Mouse (Mus musculus): Measurements from ENCODE around the gene Enthd1. TPM values are rescaled to one million over a fixed set of nuclear protein-coding genes. Genes with fewer than 3 reads are reported as not detected.
A peak's percentile ranks its signal among the peaks of the same experiment; 100 is the strongest.
"Not testable (repeated sequence)": the region's sequence is repeated elsewhere in the genome, so short reads cannot be mapped to it uniquely, and the experiment has no call there.

The Enthd1 gene
- polyA plus RNA-seq, 1 experiment from 2014 or later = not detected

DNA sequence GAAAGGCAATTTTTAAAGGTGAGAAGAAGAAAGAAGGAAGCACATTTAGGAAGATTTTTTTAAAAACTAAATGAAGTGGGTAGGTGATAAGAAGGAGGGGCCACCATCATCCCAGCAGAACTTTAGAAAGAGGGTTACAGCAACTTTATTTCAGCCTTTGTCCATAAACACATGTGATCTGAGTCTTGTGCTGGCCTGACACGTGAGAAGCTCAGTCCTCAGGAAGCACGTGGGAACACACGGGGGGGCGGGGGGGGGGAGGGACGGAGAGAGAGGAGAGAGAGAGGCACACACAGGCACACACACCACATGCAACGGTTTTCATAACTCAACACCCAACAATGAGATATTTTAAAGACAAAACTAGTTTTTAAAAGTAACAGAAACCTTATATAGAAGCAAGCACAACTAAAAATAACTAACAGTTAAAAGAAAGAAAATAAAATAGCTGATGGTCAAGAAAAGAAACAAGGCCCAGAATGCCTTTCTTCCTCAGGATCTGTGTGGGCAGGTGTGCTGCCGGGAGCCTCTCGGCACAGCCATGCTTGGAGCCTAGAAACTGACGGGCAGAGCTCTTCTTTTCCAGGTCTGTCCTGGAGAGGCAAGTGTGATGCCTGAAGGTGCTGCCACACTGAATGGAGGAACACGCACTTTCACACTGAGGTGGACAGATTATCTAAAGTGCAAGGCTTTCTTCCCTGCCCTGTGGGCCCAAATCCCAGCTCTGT, 43.1 kb downstream of the Enthd1 start:
- H3K4me1 ChIP-seq = peaks cover 5% of the 10 kb centered on the region; the same call in 1 of the 2 replicates
- no peaks in the 10 kb centered on the region for H3K9me3 ChIP-seq
- H3K4me3 ChIP-seq (replicated peaks) = no peak overlapping the region
- H3K4me2 ChIP-seq = no peak overlapping the region
- ATAC-seq (ENCODE audit: low FRiP score) = no peak
- H3K27ac ChIP-seq = no peak overlapping the region
- no peak overlapping the region for H3K9ac ChIP-seq
- H3K36me3 ChIP-seq (replicated peaks) = no peaks in the 10 kb centered on the region
- H3K27me3 ChIP-seq = no peaks in the 10 kb centered on the region
- WGBS = 64% methylated on average over 10 of the region's 10 CpGs

DNA sequence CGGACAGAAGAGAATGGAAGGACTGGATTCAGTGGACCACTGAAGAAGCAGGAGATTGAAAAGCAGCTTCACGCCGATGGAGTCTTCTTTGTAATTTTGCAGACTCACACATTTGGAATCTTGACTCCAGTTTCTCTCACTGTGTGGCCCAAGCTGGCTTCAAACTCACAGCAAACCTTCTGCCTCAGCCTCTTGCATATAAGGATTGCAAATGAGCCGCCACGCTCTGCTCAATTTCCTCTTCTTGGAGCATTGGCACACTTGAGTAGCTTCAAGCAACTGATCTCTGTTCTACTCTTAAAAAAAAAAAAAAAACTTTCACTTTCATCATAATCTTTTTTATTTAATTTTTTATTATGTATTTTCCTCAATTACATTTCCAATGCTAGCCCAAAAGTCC, 45.0 kb downstream of the Enthd1 start:
- H3K4me1 ChIP-seq = peaks cover 5% of the 10 kb centered on the region; the same call in 1 of the 2 replicates
- H3K27ac ChIP-seq = no peak overlapping the region
- no peak overlapping the region for H3K9ac ChIP-seq
- no peaks in the 10 kb centered on the region for H3K27me3 ChIP-seq
- 95% methylated on average over 5 of the region's 5 CpGs for whole genome bisulfite sequencing
- ATAC-seq (ENCODE audit: low FRiP score) = no peak
- no peaks in the 10 kb centered on the region for H3K9me3 ChIP-seq
- no peak overlapping the region for H3K4me3 ChIP-seq (replicated peaks)
- H3K4me2 ChIP-seq = no peak overlapping the region
- no peaks in the 10 kb centered on the region for H3K36me3 ChIP-seq (replicated peaks)

DNA sequence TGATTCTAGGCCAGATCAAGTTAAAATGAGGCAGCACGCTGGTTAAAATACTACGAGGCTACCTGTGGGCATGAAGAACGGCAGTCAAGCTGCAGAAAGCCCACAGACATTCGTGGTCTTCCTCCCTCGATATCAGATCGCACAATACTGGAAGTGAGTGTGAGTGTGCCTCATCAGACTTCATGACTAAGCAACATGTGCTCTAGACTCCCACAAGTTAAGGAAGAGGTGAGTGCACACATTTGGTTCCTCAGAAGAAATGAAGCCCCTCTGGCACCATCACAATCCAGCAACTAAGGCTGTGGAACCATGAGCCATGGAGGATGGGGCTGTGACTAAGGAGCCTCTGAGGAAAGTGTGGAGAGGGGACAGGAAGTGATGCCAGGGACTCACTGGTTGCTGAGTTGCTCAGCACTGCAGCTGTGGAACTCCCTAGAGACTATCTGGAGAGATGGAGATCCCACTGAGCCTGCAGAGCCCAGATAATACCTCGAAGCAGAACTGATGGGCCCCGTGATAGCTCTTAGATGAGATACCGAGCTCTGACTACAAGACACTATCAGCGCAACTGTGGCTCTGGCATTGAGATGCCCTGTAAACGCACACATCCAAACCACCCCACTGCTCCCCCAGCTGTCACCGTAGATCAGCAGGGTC, 46.3 kb downstream of the Enthd1 start:
- 88% methylated on average over 12 of the region's 12 CpGs for WGBS
- ATAC-seq (ENCODE audit: low FRiP score) = no peak
- H3K9me3 ChIP-seq = no peaks in the 10 kb centered on the region
- no peaks in the 10 kb centered on the region for H3K27me3 ChIP-seq
- H3K27ac ChIP-seq = peak overlapping the region; percentile 33; the same call in 1 of the 2 replicates
- no peak overlapping the region for H3K4me2 ChIP-seq
- H3K36me3 ChIP-seq (replicated peaks) = no peaks in the 10 kb centered on the region
- peaks cover 5% of the 10 kb centered on the region; the same call in 1 of the 2 replicates for H3K4me1 ChIP-seq
- no peak overlapping the region for H3K9ac ChIP-seq
- H3K4me3 ChIP-seq (replicated peaks) = no peak overlapping the region

DNA sequence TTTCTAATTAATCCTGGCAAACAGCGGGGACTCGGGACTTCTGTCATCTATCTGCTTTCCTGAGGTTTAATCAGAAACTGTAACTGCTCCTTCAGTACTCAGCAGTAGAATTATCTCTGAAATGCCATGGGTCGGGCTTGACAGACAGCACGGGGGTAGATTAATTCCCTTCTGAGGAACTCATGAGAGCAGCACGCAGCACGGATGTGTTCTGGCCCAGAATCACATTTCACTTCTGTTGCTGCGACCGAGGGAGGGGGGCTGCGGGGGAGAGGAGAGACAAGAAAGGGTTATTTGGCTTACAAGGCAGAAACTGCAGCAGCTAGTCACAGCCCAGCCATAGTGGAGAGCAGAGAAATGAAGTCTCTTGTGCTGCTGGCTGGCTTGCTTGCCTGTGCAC, 47.0 kb downstream of the Enthd1 start:
- H3K27ac ChIP-seq = peak overlapping the region; percentile 33; the same call in 1 of the 2 replicates
- H3K36me3 ChIP-seq (replicated peaks) = no peaks in the 10 kb centered on the region
- no peak overlapping the region for H3K9ac ChIP-seq
- 54% methylated on average over 9 of the region's 9 CpGs for WGBS
- no peak for ATAC-seq (ENCODE audit: low FRiP score)
- no peaks in the 10 kb centered on the region for H3K27me3 ChIP-seq
- no peaks in the 10 kb centered on the region for H3K9me3 ChIP-seq
- no peak overlapping the region for H3K4me2 ChIP-seq
- no peak overlapping the region for H3K4me3 ChIP-seq (replicated peaks)
- peaks cover 5% of the 10 kb centered on the region; the same call in 1 of the 2 replicates for H3K4me1 ChIP-seq

DNA sequence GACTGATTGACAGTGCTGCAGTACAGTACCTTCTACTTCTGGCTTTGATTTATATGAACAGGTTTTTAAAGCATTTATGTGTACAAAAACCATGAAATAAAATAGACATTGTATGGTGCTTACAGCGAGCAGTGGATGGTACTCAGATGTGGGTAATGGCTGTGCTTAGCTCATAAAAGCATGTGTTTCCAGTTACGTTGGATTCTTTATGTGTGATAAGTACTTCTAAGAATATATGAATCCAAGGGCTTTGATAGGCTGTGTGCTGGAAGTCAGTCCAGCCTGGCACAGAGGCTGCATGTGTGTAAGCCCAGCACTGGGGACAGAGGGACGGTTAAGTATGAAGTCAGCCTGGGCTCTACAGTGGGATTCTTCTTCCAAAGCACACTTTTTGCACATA, 48.4 kb downstream of the Enthd1 start:
- WGBS = 76% methylated on average over 3 of the region's 3 CpGs

DNA sequence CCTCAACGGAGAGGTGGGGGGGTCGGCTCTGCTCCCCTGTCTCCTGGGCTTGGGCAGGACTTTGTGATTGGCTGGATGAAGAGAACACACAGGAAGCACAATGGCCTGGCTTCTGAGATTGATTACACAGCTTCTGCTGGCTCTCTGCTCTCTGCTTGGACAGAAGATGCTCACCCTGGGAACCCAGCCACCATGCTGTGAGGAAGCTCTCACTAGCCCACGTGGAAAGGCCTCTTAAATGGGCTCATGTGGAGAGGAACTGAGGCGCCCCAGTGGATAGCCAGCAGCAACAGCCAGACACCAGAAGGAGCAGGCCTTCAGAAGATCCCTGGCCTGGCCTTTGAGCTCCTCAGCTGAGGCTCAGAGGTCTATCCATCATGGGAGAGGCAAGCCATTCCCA, 59.9 kb downstream of the Enthd1 start:
- H3K4me3 ChIP-seq (replicated peaks) = no peak overlapping the region
- H3K27ac ChIP-seq = peak overlapping the region; percentile 3; the same call in 1 of the 2 replicates
- peaks cover 10% of the 10 kb centered on the region for H3K4me1 ChIP-seq
- H3K9me3 ChIP-seq = no peaks in the 10 kb centered on the region
- no peak for ATAC-seq (ENCODE audit: low FRiP score)
- no peaks in the 10 kb centered on the region for H3K36me3 ChIP-seq (replicated peaks)
- WGBS = 4% methylated on average over 4 of the region's 4 CpGs
- no peak overlapping the region for H3K4me2 ChIP-seq
- no peaks in the 10 kb centered on the region for H3K27me3 ChIP-seq
- H3K9ac ChIP-seq = no peak overlapping the region

More for the DNA sequence above, 48.4 kb downstream of the Enthd1 start:
- no peak for ATAC-seq (ENCODE audit: low FRiP score)
- Histone ChIP-seq H3K4me3 (replicated peaks) (no peak overlapping the region), H3K36me3 (replicated peaks) (no peaks in the 10 kb centered on the region), H3K9ac (no peak overlapping the region), H3K9me3 (no peaks in the 10 kb centered on the region), H3K4me1 (peaks cover 8% of the 10 kb centered on the region; the same call in 1 of the 2 replicates), H3K4me2 (no peak overlapping the region), H3K27me3 (no peaks in the 10 kb centered on the region), H3K27ac (no peak overlapping the region)

DNA sequence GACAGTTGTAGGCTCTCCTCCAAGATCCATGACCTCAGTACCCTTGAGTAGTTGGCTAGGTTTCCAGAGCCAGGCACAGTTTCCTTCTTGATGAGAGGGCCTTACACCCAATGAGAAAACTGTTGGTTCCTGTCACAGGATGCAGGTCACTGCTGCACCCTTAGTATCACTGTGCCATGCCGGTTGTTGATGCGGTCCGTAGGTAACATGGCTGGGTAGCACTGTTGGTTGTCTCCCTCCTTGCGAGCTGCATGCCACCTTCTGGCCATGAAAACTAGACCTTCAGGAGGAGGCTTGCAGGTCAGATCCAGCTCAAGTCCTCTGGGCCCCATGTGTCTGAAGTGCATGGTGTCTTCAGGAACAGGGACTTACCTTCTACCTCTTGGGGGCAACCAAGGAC, 61.8 kb downstream of the Enthd1 start:
- H3K9me3 ChIP-seq; H3K36me3 ChIP-seq (replicated peaks); H3K27ac ChIP-seq; H3K4me2 ChIP-seq; H3K27me3 ChIP-seq; ATAC-seq (ENCODE audit: low FRiP score); H3K4me3 ChIP-seq (replicated peaks); H3K9ac ChIP-seq: not testable (repeated sequence)
- peaks cover 10% of the 10 kb centered on the region for H3K4me1 ChIP-seq
- 100% methylated on average over 4 of the region's 4 CpGs for WGBS

DNA sequence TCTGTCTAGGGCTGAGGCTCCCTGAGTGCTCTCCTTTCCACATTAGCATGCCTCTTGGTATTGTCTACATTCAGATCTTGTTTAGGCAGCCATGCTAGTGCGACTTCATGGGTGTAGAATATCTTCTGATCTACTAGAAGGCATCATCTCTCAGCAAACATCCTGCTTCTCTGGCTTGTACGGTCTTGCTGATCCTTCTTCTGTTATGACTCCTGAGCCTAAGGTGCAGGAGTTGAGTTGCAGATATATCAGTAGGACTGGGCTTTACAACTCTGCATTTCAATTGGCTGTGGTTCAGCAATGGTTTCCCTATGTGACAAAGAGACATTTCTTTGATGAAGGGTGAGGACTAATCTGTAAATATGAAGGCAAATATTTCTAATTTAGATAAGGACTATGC, 62.2 kb downstream of the Enthd1 start:
- Histone ChIP-seq H3K9me3 (no peaks in the 10 kb centered on the region), H3K4me2 (no peak overlapping the region), H3K27ac (no peak overlapping the region), H3K4me1 (peaks cover 10% of the 10 kb centered on the region), H3K27me3 (no peaks in the 10 kb centered on the region), H3K9ac (no peak overlapping the region), H3K4me3 (replicated peaks) (no peak overlapping the region), H3K36me3 (replicated peaks) (no peaks in the 10 kb centered on the region)
- 90% methylated on average over 2 of the region's 2 CpGs for WGBS
- no peak for ATAC-seq (ENCODE audit: low FRiP score)

DNA sequence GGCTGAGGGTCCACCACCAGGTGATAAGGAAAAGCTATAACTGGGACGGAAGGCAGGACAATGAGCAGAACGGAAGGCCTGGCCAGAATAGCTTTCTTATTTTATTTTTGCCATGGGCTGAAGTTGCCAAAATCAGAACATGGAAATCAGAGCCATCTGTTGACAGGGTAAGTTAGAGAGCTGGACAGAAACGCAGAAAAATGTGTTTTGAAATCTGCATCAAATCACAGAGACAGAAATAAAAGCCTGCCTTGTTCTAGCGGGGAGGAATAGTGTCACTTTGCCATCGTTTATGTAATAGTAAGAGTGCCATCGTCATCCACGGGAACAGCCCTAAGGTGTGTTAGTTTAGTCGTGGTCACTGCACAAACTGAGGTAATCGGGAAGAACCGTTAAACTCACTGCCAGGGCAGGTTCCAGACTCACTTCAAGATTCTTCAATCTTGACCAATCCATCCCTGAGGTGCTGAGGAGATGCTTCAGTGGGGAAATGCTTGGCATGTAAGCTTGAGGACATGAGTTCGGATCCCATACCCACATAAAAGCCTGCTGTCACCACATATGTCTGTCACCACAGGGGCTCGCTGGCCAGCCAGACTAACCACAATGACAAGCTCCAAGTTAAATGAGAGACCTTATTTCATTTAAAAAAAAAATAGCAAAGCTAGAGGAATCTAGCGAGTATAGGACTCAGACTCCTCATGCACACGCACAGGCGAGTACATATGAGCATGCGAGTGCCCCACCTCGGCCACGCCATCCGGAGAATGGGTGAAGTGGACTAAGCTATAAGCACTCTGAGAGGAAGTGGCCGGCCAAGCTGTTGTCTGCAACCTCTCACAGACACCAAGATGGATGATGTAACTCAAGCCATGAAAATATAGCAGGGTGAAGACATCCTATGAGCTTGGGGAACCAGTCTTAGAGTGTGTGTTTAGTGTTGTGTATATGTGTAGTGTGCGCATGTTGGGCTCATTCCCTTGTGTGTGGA, 63.6 kb downstream of the Enthd1 start:
- no peaks in the 10 kb centered on the region for H3K9me3 ChIP-seq
- H3K4me3 ChIP-seq (replicated peaks) = no peak overlapping the region
- no peak overlapping the region for H3K4me2 ChIP-seq
- WGBS = 89% methylated on average over 21 of the region's 21 CpGs
- no peaks in the 10 kb centered on the region for H3K36me3 ChIP-seq (replicated peaks)
- ATAC-seq (ENCODE audit: low FRiP score) = no peak
- H3K4me1 ChIP-seq = peaks cover 10% of the 10 kb centered on the region
- no peaks in the 10 kb centered on the region for H3K27me3 ChIP-seq
- H3K9ac ChIP-seq = no peak overlapping the region
- no peak overlapping the region for H3K27ac ChIP-seq

DNA sequence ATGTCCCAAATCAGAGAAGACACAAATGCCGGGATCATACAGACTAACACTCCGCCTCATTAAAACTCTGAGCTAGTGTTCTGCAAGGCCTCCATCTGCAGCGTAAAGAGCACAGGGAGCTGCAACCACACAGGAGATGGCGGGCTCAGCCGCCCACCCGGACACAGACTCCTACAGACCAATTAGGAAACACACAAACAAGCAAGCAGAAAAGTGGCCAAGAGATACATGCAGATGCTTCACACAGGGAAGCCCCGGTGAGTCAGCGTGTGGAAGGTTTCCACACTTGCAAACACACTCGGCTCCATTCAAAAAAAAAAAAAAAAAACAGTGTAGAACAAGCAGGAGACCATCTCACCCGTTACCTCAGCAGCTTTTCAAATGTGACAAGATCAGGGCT, 64.5 kb downstream of the Enthd1 start:
- WGBS = 59% methylated on average over 10 of the region's 10 CpGs
- no peak overlapping the region for H3K4me3 ChIP-seq (replicated peaks)
- H3K4me1 ChIP-seq = peaks cover 6% of the 10 kb centered on the region
- H3K27ac ChIP-seq = no peak overlapping the region
- no peaks in the 10 kb centered on the region for H3K36me3 ChIP-seq (replicated peaks)
- H3K9me3 ChIP-seq = no peaks in the 10 kb centered on the region
- H3K4me2 ChIP-seq = no peak overlapping the region
- no peaks in the 10 kb centered on the region for H3K27me3 ChIP-seq
- no peak for ATAC-seq (ENCODE audit: low FRiP score)
- H3K9ac ChIP-seq = no peak overlapping the region

DNA sequence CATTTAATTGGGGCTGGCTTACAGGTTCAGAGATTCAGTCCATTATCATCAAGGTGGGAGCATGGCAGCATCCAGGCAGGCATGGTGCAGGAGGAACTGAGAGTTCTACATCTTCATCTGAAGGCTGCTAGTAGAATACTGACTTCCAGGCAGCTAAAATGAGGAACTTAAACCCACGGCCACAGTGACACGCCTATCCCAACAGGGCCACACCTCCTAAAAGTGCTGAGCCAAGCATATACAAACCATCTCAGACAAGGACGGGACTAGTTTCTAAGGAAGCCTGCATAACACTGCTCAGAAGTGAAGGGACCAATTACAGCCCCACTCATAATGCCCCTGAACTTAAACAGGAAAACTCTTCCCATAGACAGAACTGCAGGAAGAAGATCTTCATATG, 67.2 kb downstream of the Enthd1 start:
- not testable (repeated sequence) for H3K9me3 ChIP-seq; ATAC-seq (ENCODE audit: low FRiP score); H3K27ac ChIP-seq; H3K36me3 ChIP-seq (replicated peaks); H3K9ac ChIP-seq; H3K4me2 ChIP-seq; H3K27me3 ChIP-seq; H3K4me3 ChIP-seq (replicated peaks)
- 84% methylated on average over 3 of the region's 3 CpGs for WGBS
- peaks cover 12% of the 10 kb centered on the region; the same call in 1 of the 2 replicates for H3K4me1 ChIP-seq

DNA sequence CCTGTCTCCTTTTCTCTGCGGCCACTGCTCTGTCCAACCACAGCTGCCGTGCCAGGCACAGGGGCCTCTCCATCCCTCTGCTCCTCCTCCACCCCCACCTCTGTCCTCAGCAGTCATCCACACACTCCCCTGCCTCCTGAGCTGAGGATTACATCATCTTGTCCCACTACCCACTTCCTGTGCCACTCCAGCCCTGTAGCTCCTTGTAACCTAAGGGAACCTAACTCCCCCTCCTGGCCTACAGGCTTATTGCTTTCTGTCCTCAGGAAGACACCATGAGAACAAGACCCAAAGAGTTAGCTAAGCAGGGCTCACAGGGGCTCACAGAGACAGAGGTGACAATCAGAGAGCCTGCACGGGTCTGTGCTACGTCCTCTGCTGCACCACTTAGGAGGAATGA, 73.5 kb downstream of the Enthd1 start:
- Histone ChIP-seq H3K27me3 (peaks cover 11% of the 10 kb centered on the region), H3K27ac (no peak overlapping the region), H3K9me3 (no peaks in the 10 kb centered on the region), H3K4me2 (no peak overlapping the region), H3K4me1 (peaks cover 23% of the 10 kb centered on the region), H3K36me3 (replicated peaks) (no peaks in the 10 kb centered on the region), H3K9ac (no peak overlapping the region), H3K4me3 (replicated peaks) (no peak overlapping the region)
- 66% methylated on average over 4 of the region's 4 CpGs for WGBS
- no peak for ATAC-seq (ENCODE audit: low FRiP score)

Data from forebrain, embryonic 12.5 days (tissue).